Mouse (Mus musculus) thymus, adult 2 months (tissue): ENCODE measurements around the gene Fbxl7. TPM values are rescaled to one million over a fixed set of nuclear protein-coding genes. Genes with fewer than 3 reads are reported as not detected.

Experiments used
- DNase-seq: peaks from one replicate; pipeline ENCODE4 v3.0.0; 2021
- H3K27ac ChIP-seq: fragments of 200-500 bp; 2 replicates; pipeline ENCODE4 v1.5.1; 2012; ENCODE audit warnings: low read length, control low read depth; ENCODE audit not compliant: control insufficient read depth, insufficient read depth
- H3K27me3 ChIP-seq: fragments of 200-500 bp; 2 replicates; pipeline ENCODE4 v1.6.1; 2012; ENCODE audit warnings: mild to moderate bottlenecking, low read length, moderate library complexity, mixed read lengths; ENCODE audit not compliant: control insufficient read depth, insufficient read depth
- H3K36me3 ChIP-seq: fragments of 200-500 bp; 2 replicates; pipeline ENCODE4 v1.6.1; 2012; ENCODE audit warnings: mild to moderate bottlenecking, low read length, moderate library complexity; ENCODE audit not compliant: control insufficient read depth, insufficient read depth
- H3K4me1 ChIP-seq: fragments of 200-500 bp; replicated peaks from 2 replicates; pipeline ENCODE4 v1.6.1; 2012; ENCODE audit warnings: low read length; ENCODE audit not compliant: control insufficient read depth, insufficient read depth
- H3K4me3 ChIP-seq: fragments of 200-500 bp; 2 replicates; pipeline ENCODE4 v1.5.1; 2012; ENCODE audit warnings: mild to moderate bottlenecking, low read length, control low read depth, moderate library complexity; ENCODE audit not compliant: control insufficient read depth, insufficient read depth
- CTCF ChIP-seq: fragments of 200-500 bp; IDR thresholded peaks from 2 replicates; pipeline ENCODE4 v1.5.1; 2012; ENCODE audit warnings: mild to moderate bottlenecking, control low read depth, low read length, moderate library complexity, borderline replicate concordance; ENCODE audit not compliant: control insufficient read depth, poor library complexity, insufficient read depth; ENCODE audit errors: extremely low read depth
- POLR2A ChIP-seq: fragments of 200-500 bp; IDR thresholded peaks from 2 replicates; pipeline ENCODE4 v1.6.1; 2012; ENCODE audit warnings: mild to moderate bottlenecking, low read length, control low read depth, moderate library complexity; ENCODE audit not compliant: control insufficient read depth, poor library complexity, insufficient read depth; ENCODE audit errors: extremely low read depth
- WGBS: fragments of 180-500 bp; shearing (Covaris S2); methylation state at CpG from one replicate; pipeline ENCODE4 v1.1.7; 2018; 5-methylcytosine and 5-hydroxymethylcytosine counted together
- polyA plus RNA-seq: library from polyadenylated mRNA; depleted of rRNA; stranded (reverse); fragments of >200 nt; gene quantifications from 2 replicates; pipeline ENCODE4 v1.2.3, GENCODE M21; 2012

Gene Fbxl7
- polyA plus RNA-seq, 1 experiment, result 1.0 TPM

GRCm38 (mm10) chr15:26889971-26890370 lies 5.4 kb downstream of the Fbxl7 start:
- WGBS, result 85% methylated on average over 5 of the region's 5 CpGs

GRCm38 (mm10) chr15:26888170-26888569 lies 7.2 kb downstream of the Fbxl7 start:
- Histone ChIP-seq H3K36me3 (no peaks in the 10 kb centered on the region), H3K27me3 (no peaks in the 10 kb centered on the region), H3K4me3 (no peak overlapping the region), H3K4me1 (no peaks in the 10 kb centered on the region), H3K27ac (no peak overlapping the region)
- TF ChIP-seq POLR2A (no peak), CTCF (no peak)
- DNase-seq, result no peak
- WGBS, result 86% methylated on average over 10 of the region's 10 CpGs

More at GRCm38 (mm10) chr15:26889971-26890370, 5.4 kb downstream of the Fbxl7 start:
- Histone ChIP-seq H3K4me1 (no peaks in the 10 kb centered on the region), H3K36me3 (no peaks in the 10 kb centered on the region), H3K27ac (no peak overlapping the region), H3K27me3 (no peaks in the 10 kb centered on the region), H3K4me3 (no peak overlapping the region)
- no peak for TF ChIP-seq CTCF
- no peak for TF ChIP-seq POLR2A
- DNase-seq, result no peak

- Histone ChIP-seq H3K36me3 (no peaks in the 10 kb centered on the region), H3K27me3 (no peaks in the 10 kb centered on the region), H3K27ac (no peak overlapping the region), H3K4me1 (no peaks in the 10 kb centered on the region), H3K4me3 (no peak overlapping the region)
- DNase-seq, result no peak
- TF ChIP-seq CTCF, result no peak
- TF ChIP-seq POLR2A, result no peak
- 92% methylated on average over 2 of the region's 2 CpGs for WGBS
Measured at GRCm38 (mm10) chr15:26885979-26886378, 9.4 kb downstream of the Fbxl7 start.

- H3K36me3 ChIP-seq, result no peaks in the 10 kb centered on the region
- H3K27me3 ChIP-seq, result no peaks in the 10 kb centered on the region
- H3K4me1 ChIP-seq, result no peaks in the 10 kb centered on the region
- TF ChIP-seq CTCF, result no peak
- H3K27ac ChIP-seq, result no peak overlapping the region
- DNase-seq, result no peak
- 91% methylated on average over 8 of the region's 8 CpGs for WGBS
- no peak overlapping the region for H3K4me3 ChIP-seq
Measured at GRCm38 (mm10) chr15:26880212-26880956, 15.0 kb downstream of the Fbxl7 start.

- Histone ChIP-seq H3K27me3 (no peaks in the 10 kb centered on the region), H3K27ac (no peak overlapping the region), H3K4me1 (no peaks in the 10 kb centered on the region), H3K36me3 (no peaks in the 10 kb centered on the region), H3K4me3 (no peak overlapping the region)
- TF ChIP-seq CTCF (no peak), POLR2A (no peak)
- 34% methylated on average over 4 of the region's 4 CpGs for WGBS
- DNase-seq, result no peak
Measured at GRCm38 (mm10) chr15:26875687-26876086, 19.7 kb downstream of the Fbxl7 start.

GRCm38 (mm10) chr15:26872234-26872633 lies 23.1 kb downstream of the Fbxl7 start:
- Histone ChIP-seq H3K4me1 (no peaks in the 10 kb centered on the region), H3K27ac (no peak overlapping the region), H3K27me3 (no peaks in the 10 kb centered on the region), H3K36me3 (no peaks in the 10 kb centered on the region), H3K4me3 (no peak overlapping the region)
- TF ChIP-seq CTCF (no peak), POLR2A (no peak)
- WGBS, result 95% methylated on average over 1 of the region's 1 CpGs
- DNase-seq, result no peak

- Histone ChIP-seq H3K36me3 (no peaks in the 10 kb centered on the region), H3K27me3 (no peaks in the 10 kb centered on the region), H3K27ac (no peak overlapping the region), H3K4me3 (no peak overlapping the region), H3K4me1 (no peaks in the 10 kb centered on the region)
- no peak for TF ChIP-seq CTCF
- TF ChIP-seq POLR2A, result no peak
- 16% methylated on average over 3 of the region's 3 CpGs for WGBS
- DNase-seq, result no peak
Measured at GRCm38 (mm10) chr15:26869197-26869596, 26.2 kb downstream of the Fbxl7 start.

GRCm38 (mm10) chr15:26867521-26867920 lies 27.9 kb downstream of the Fbxl7 start:
- 94% methylated on average over 5 of the region's 5 CpGs for whole genome bisulfite sequencing
- no peak overlapping the region for H3K27ac ChIP-seq
- H3K27me3 ChIP-seq, result no peaks in the 10 kb centered on the region
- H3K4me3 ChIP-seq, result no peak overlapping the region
- no peak for TF ChIP-seq CTCF
- TF ChIP-seq POLR2A, result no peak
- H3K36me3 ChIP-seq, result no peaks in the 10 kb centered on the region
- no peaks in the 10 kb centered on the region for H3K4me1 ChIP-seq
- no peak for DNase-seq
